Mouse (Mus musculus): Measurements from ENCODE around the gene Tnr. TPM values are rescaled to one million over a fixed set of nuclear protein-coding genes. Genes with fewer than 3 reads are reported as not detected.
A peak's percentile ranks its signal among the peaks of the same experiment; 100 is the strongest.

Gene Tnr
- polyA plus RNA-seq, 1 experiment from 2014 or later: 0.50 TPM

GRCm38 (mm10) chr1:159812820-159813411 is 289.3 kb downstream of the Tnr start:
- Histone ChIP-seq H3K27me3 (no peaks in the 10 kb centered on the region), H3K36me3 (no peaks in the 10 kb centered on the region), H3K4me2 (replicated peaks) (0 out of 2 replicates have a peak overlapping the region, but pooled peaks have one; percentile 17), H3K9ac (replicated peaks) (no peak overlapping the region), H3K9me3 (no peaks in the 10 kb centered on the region), H3K4me1 (0 out of 2 replicates have a peak, but pooled peaks cover 10% of the 10 kb centered on the region), H3K27ac (replicated peaks) (no peak overlapping the region), H3K4me3 (no peak overlapping the region)
- ATAC-seq (ENCODE audit: low FRiP score, low read depth): peak; percentile 39; the same call in 1 of the 2 replicates
- WGBS: 11% methylated on average over 8 of the region's 8 CpGs

- H3K4me2 ChIP-seq (replicated peaks): no peak overlapping the region
- H3K27ac ChIP-seq (replicated peaks): no peak overlapping the region
- no peaks in the 10 kb centered on the region for H3K36me3 ChIP-seq
- H3K4me3 ChIP-seq: no peak overlapping the region
- no peaks in the 10 kb centered on the region for H3K27me3 ChIP-seq
- 0 out of 2 replicates have a peak, but pooled peaks cover 10% of the 10 kb centered on the region for H3K4me1 ChIP-seq
- H3K9ac ChIP-seq (replicated peaks): no peak overlapping the region
- no peaks in the 10 kb centered on the region for H3K9me3 ChIP-seq
- 45% methylated on average over 3 of the region's 3 CpGs for WGBS
- no peak for ATAC-seq (ENCODE audit: low FRiP score, low read depth)
Measured at GRCm38 (mm10) chr1:159814348-159814747, 290.8 kb downstream of the Tnr start.

- Histone ChIP-seq H3K36me3 (no peaks in the 10 kb centered on the region), H3K27ac (replicated peaks) (no peak overlapping the region), H3K4me3 (no peak overlapping the region), H3K9me3 (no peaks in the 10 kb centered on the region), H3K4me1 (0 out of 2 replicates have a peak, but pooled peaks cover 10% of the 10 kb centered on the region), H3K4me2 (replicated peaks) (no peak overlapping the region), H3K27me3 (no peaks in the 10 kb centered on the region), H3K9ac (replicated peaks) (no peak overlapping the region)
- WGBS: 48% methylated on average over 8 of the region's 8 CpGs
- no peak for ATAC-seq (ENCODE audit: low FRiP score, low read depth)
Measured at GRCm38 (mm10) chr1:159816614-159817371, 293.2 kb downstream of the Tnr start.

- no peaks in the 10 kb centered on the region for H3K36me3 ChIP-seq
- no peak for ATAC-seq (ENCODE audit: low FRiP score, low read depth)
- 52% methylated on average over 3 of the region's 3 CpGs for WGBS
- no peak overlapping the region for H3K27ac ChIP-seq (replicated peaks)
- H3K4me1 ChIP-seq: no peaks in the 10 kb centered on the region
- H3K4me3 ChIP-seq: no peak overlapping the region
- no peaks in the 10 kb centered on the region for H3K27me3 ChIP-seq
- no peak overlapping the region for H3K4me2 ChIP-seq (replicated peaks)
- H3K9me3 ChIP-seq: no peaks in the 10 kb centered on the region
- H3K9ac ChIP-seq (replicated peaks): no peak overlapping the region
Measured at GRCm38 (mm10) chr1:159819511-159819910, 295.9 kb downstream of the Tnr start.

GRCm38 (mm10) chr1:159822416-159822815 is 298.8 kb downstream of the Tnr start:
- no peak overlapping the region for H3K9ac ChIP-seq (replicated peaks)
- no peak overlapping the region for H3K4me2 ChIP-seq (replicated peaks)
- H3K27me3 ChIP-seq: no peaks in the 10 kb centered on the region
- H3K4me3 ChIP-seq: no peak overlapping the region
- no peak for ATAC-seq (ENCODE audit: low FRiP score, low read depth)
- H3K27ac ChIP-seq (replicated peaks): no peak overlapping the region
- no peaks in the 10 kb centered on the region for H3K9me3 ChIP-seq
- H3K36me3 ChIP-seq: no peaks in the 10 kb centered on the region
- 86% methylated on average over 2 of the region's 2 CpGs for WGBS
- no peaks in the 10 kb centered on the region for H3K4me1 ChIP-seq

GRCm38 (mm10) chr1:159828531-159828930 is 305.0 kb downstream of the Tnr start:
- Histone ChIP-seq H3K36me3 (no peaks in the 10 kb centered on the region), H3K4me2 (replicated peaks) (no peak overlapping the region), H3K9me3 (no peaks in the 10 kb centered on the region), H3K4me1 (no peaks in the 10 kb centered on the region), H3K27me3 (no peaks in the 10 kb centered on the region), H3K4me3 (no peak overlapping the region), H3K27ac (replicated peaks) (no peak overlapping the region), H3K9ac (replicated peaks) (no peak overlapping the region)
- ATAC-seq (ENCODE audit: low FRiP score, low read depth): no peak
- WGBS: 93% methylated on average over 2 of the region's 2 CpGs

GRCm38 (mm10) chr1:159833165-159833564 is 309.6 kb downstream of the Tnr start:
- Histone ChIP-seq H3K9ac (replicated peaks) (no peak overlapping the region), H3K27me3 (no peaks in the 10 kb centered on the region), H3K9me3 (no peaks in the 10 kb centered on the region), H3K4me2 (replicated peaks) (no peak overlapping the region), H3K36me3 (no peaks in the 10 kb centered on the region), H3K4me3 (no peak overlapping the region), H3K27ac (replicated peaks) (no peak overlapping the region), H3K4me1 (peaks cover 5% of the 10 kb centered on the region)
- no peak for ATAC-seq (ENCODE audit: low FRiP score, low read depth)
- WGBS: 64% methylated on average over 2 of the region's 2 CpGs

- Histone ChIP-seq H3K4me1 (peaks cover 5% of the 10 kb centered on the region), H3K27me3 (no peaks in the 10 kb centered on the region), H3K27ac (replicated peaks) (no peak overlapping the region), H3K4me2 (replicated peaks) (no peak overlapping the region), H3K9ac (replicated peaks) (no peak overlapping the region), H3K4me3 (no peak overlapping the region), H3K36me3 (no peaks in the 10 kb centered on the region), H3K9me3 (no peaks in the 10 kb centered on the region)
- ATAC-seq (ENCODE audit: low FRiP score, low read depth): no peak
- WGBS: 44% methylated on average over 4 of the region's 4 CpGs
Measured at GRCm38 (mm10) chr1:159833646-159834338, 310.2 kb downstream of the Tnr start.

GRCm38 (mm10) chr1:159835126-159835525 is 311.6 kb downstream of the Tnr start:
- H3K9ac ChIP-seq (replicated peaks): no peak overlapping the region
- WGBS: 6% methylated on average over 4 of the region's 4 CpGs
- no peak for ATAC-seq (ENCODE audit: low FRiP score, low read depth)

GRCm38 (mm10) chr1:159840337-159840736 is 316.8 kb downstream of the Tnr start:
- peaks cover 1% of the 10 kb centered on the region for H3K4me1 ChIP-seq
- H3K27ac ChIP-seq (replicated peaks): peak overlapping the region; percentile 36; the same call in 1 of the 2 replicates
- 22% methylated on average over 2 of the region's 2 CpGs for WGBS
- H3K36me3 ChIP-seq: no peaks in the 10 kb centered on the region
- no peak overlapping the region for H3K9ac ChIP-seq (replicated peaks)
- H3K27me3 ChIP-seq: no peaks in the 10 kb centered on the region
- H3K9me3 ChIP-seq: no peaks in the 10 kb centered on the region
- no peak overlapping the region for H3K4me2 ChIP-seq (replicated peaks)
- H3K4me3 ChIP-seq: no peak overlapping the region
- ATAC-seq (ENCODE audit: low FRiP score, low read depth): peak; percentile 95

More at GRCm38 (mm10) chr1:159835126-159835525, 311.6 kb downstream of the Tnr start:
- no peak overlapping the region for H3K27ac ChIP-seq (replicated peaks)
- H3K9me3 ChIP-seq: no peaks in the 10 kb centered on the region
- no peaks in the 10 kb centered on the region for H3K36me3 ChIP-seq
- no peak overlapping the region for H3K4me3 ChIP-seq
- H3K4me2 ChIP-seq (replicated peaks): no peak overlapping the region
- H3K4me1 ChIP-seq: peaks cover 5% of the 10 kb centered on the region
- no peaks in the 10 kb centered on the region for H3K27me3 ChIP-seq

GRCm38 (mm10) chr1:159842876-159843275 is 319.3 kb downstream of the Tnr start:
- H3K36me3 ChIP-seq: no peaks in the 10 kb centered on the region

GRCm38 (mm10) chr1:159852088-159852487 is 328.5 kb downstream of the Tnr start:
- 85% methylated on average over 11 of the region's 11 CpGs for WGBS
- Histone ChIP-seq H3K36me3 (no peaks in the 10 kb centered on the region), H3K4me2 (replicated peaks) (no peak overlapping the region), H3K27ac (replicated peaks) (no peak overlapping the region), H3K9ac (replicated peaks) (no peak overlapping the region), H3K9me3 (no peaks in the 10 kb centered on the region), H3K4me3 (no peak overlapping the region), H3K4me1 (no peaks in the 10 kb centered on the region), H3K27me3 (no peaks in the 10 kb centered on the region)
- ATAC-seq (ENCODE audit: low FRiP score, low read depth): no peak

More at GRCm38 (mm10) chr1:159842876-159843275, 319.3 kb downstream of the Tnr start:
- no peaks in the 10 kb centered on the region for H3K9me3 ChIP-seq
- no peak overlapping the region for H3K27ac ChIP-seq (replicated peaks)
- no peak overlapping the region for H3K4me3 ChIP-seq
- H3K27me3 ChIP-seq: no peaks in the 10 kb centered on the region
- no peak overlapping the region for H3K4me2 ChIP-seq (replicated peaks)
- H3K4me1 ChIP-seq: no peaks in the 10 kb centered on the region
- WGBS: 83% methylated on average over 5 of the region's 5 CpGs
- H3K9ac ChIP-seq (replicated peaks): no peak overlapping the region
- ATAC-seq (ENCODE audit: low FRiP score, low read depth): no peak
